Mouse (Mus musculus) lung, postnatal 0 days (tissue): ENCODE data around the gene Cbx1.

ENCODE experiments used
- CTCF ChIP-seq: IDR thresholded peaks from 2 replicates; pipeline ENCODE4 v1.5.1; 2016; ENCODE audit warnings: antibody characterized with exemption, mild to moderate bottlenecking
- EP300 ChIP-seq: IDR thresholded peaks from 2 replicates; pipeline ENCODE4 v1.6.1; 2016; ENCODE audit warnings: antibody characterized with exemption, mild to moderate bottlenecking, control low read depth

GRCm38 (mm10) chr11:96849681-96850467, 60.9 kb downstream of the Cbx1 start, which contains the start of gene Copz2:
- no peak for TF ChIP-seq CTCF
- TF ChIP-seq EP300, result no peak
